Mouse (Mus musculus): ENCODE data around the gene Impad1. TPM values are rescaled to one million over a fixed set of nuclear protein-coding genes. Genes with fewer than 3 reads are reported as not detected.

The Impad1 gene
- 25.1 and 25.6 TPM in 2 replicates for polyA plus RNA-seq (2015; fragmentation: Nextera tagmentation; extraction: Ambion mirVana)

GRCm38 (mm10) chr4:4792992-4793834 lies at the start of gene Impad1:
Gene Impad1 (minus strand): TSS chr4:4793355.
- Histone ChIP-seq H3K4me3 (peak within 1 kb of the TSS; percentile 86), H3K9me3 (no peaks in the 10 kb centered on the region), H3K4me2 (peak within 1 kb of the TSS; percentile 82), H3K27ac (replicated peaks) (peak within 1 kb of the TSS; percentile 85), H3K4me1 (peaks cover 18% of the 10 kb centered on the region), H3K27me3 (replicated peaks) (no peaks in the 10 kb centered on the region), H3K36me3 (peaks cover 4% of the 10 kb centered on the region), H3K9ac (peak within 1 kb of the TSS; percentile 95)
- WGBS: under 1% methylated on average over 48 of the region's 48 CpGs
- peak; percentile 92 for ATAC-seq (ENCODE audit: extremely low read depth, insufficient number of reproducible peaks, low FRiP score, low TSS enrichment)

- Histone ChIP-seq H3K9ac (no peak overlapping the region), H3K4me1 (no peaks in the 10 kb centered on the region), H3K27me3 (replicated peaks) (no peaks in the 10 kb centered on the region), H3K4me2 (no peak overlapping the region), H3K4me3 (no peak overlapping the region), H3K36me3 (no peaks in the 10 kb centered on the region), H3K27ac (replicated peaks) (no peak overlapping the region), H3K9me3 (no peaks in the 10 kb centered on the region)
- no peak for ATAC-seq (ENCODE audit: extremely low read depth, insufficient number of reproducible peaks, low FRiP score, low TSS enrichment)
- WGBS: 29% methylated on average over 1 of the region's 1 CpGs
Measured at GRCm38 (mm10) chr4:4840145-4840544, 47.0 kb upstream of the Impad1 start.

- H3K27me3 ChIP-seq (replicated peaks): no peaks in the 10 kb centered on the region
- 62% methylated on average over 5 of the region's 5 CpGs for WGBS
- H3K4me1 ChIP-seq: no peaks in the 10 kb centered on the region
- H3K9ac ChIP-seq: no peak overlapping the region
- no peak overlapping the region for H3K4me2 ChIP-seq
- no peak overlapping the region for H3K4me3 ChIP-seq
- H3K27ac ChIP-seq (replicated peaks): no peak overlapping the region
- no peak for ATAC-seq (ENCODE audit: extremely low read depth, insufficient number of reproducible peaks, low FRiP score, low TSS enrichment)
- H3K36me3 ChIP-seq: no peaks in the 10 kb centered on the region
- H3K9me3 ChIP-seq: no peaks in the 10 kb centered on the region
Measured at GRCm38 (mm10) chr4:4833789-4834295, 40.7 kb upstream of the Impad1 start.

- H3K4me2 ChIP-seq: no peak overlapping the region
- H3K27ac ChIP-seq (replicated peaks): no peak overlapping the region
- ATAC-seq (ENCODE audit: extremely low read depth, insufficient number of reproducible peaks, low FRiP score, low TSS enrichment): no peak
- no peaks in the 10 kb centered on the region for H3K4me1 ChIP-seq
- no peaks in the 10 kb centered on the region for H3K27me3 ChIP-seq (replicated peaks)
- H3K9me3 ChIP-seq: no peaks in the 10 kb centered on the region
- no peak overlapping the region for H3K4me3 ChIP-seq
- no peak overlapping the region for H3K9ac ChIP-seq
- 64% methylated on average over 2 of the region's 2 CpGs for WGBS
- H3K36me3 ChIP-seq: no peaks in the 10 kb centered on the region
Measured at GRCm38 (mm10) chr4:4828131-4828530, 35.0 kb upstream of the Impad1 start.

GRCm38 (mm10) chr4:4822119-4822518 lies 29.0 kb upstream of the Impad1 start:
- no peak overlapping the region for H3K27ac ChIP-seq (replicated peaks)
- no peaks in the 10 kb centered on the region for H3K4me1 ChIP-seq
- H3K36me3 ChIP-seq: no peaks in the 10 kb centered on the region
- H3K9ac ChIP-seq: no peak overlapping the region
- H3K4me2 ChIP-seq: no peak overlapping the region
- no peaks in the 10 kb centered on the region for H3K9me3 ChIP-seq
- ATAC-seq (ENCODE audit: extremely low read depth, insufficient number of reproducible peaks, low FRiP score, low TSS enrichment): no peak
- no peak overlapping the region for H3K4me3 ChIP-seq
- H3K27me3 ChIP-seq (replicated peaks): no peaks in the 10 kb centered on the region
- 57% methylated on average over 1 of the region's 1 CpGs for WGBS

- WGBS: 2% methylated on average over 61 of the region's 61 CpGs
- H3K4me3 ChIP-seq: peak overlapping the region; percentile 86
- H3K9ac ChIP-seq: peak overlapping the region; percentile 95
- H3K9me3 ChIP-seq: no peaks in the 10 kb centered on the region
- H3K36me3 ChIP-seq: peaks cover 12% of the 10 kb centered on the region
- peak; percentile 32 for ATAC-seq (ENCODE audit: extremely low read depth, insufficient number of reproducible peaks, low FRiP score, low TSS enrichment)
- peak overlapping the region; percentile 85 for H3K27ac ChIP-seq (replicated peaks)
- peak overlapping the region; percentile 82 for H3K4me2 ChIP-seq
- no peaks in the 10 kb centered on the region for H3K27me3 ChIP-seq (replicated peaks)
- H3K4me1 ChIP-seq: peaks cover 18% of the 10 kb centered on the region
Measured at GRCm38 (mm10) chr4:4792141-4792991, 789 bp downstream of the Impad1 start.

GRCm38 (mm10) chr4:4791180-4791579 lies 2.0 kb downstream of the Impad1 start:
- Histone ChIP-seq H3K36me3 (peaks cover 16% of the 10 kb centered on the region), H3K4me3 (peak overlapping the region; percentile 86), H3K27ac (replicated peaks) (no peak overlapping the region), H3K4me2 (peak overlapping the region; percentile 82), H3K27me3 (replicated peaks) (no peaks in the 10 kb centered on the region), H3K9ac (peak overlapping the region; percentile 95; the same call in 1 of the 2 replicates), H3K4me1 (peaks cover 18% of the 10 kb centered on the region), H3K9me3 (no peaks in the 10 kb centered on the region)
- no peak for ATAC-seq (ENCODE audit: extremely low read depth, insufficient number of reproducible peaks, low FRiP score, low TSS enrichment)
- 90% methylated on average over 1 of the region's 1 CpGs for WGBS

GRCm38 (mm10) chr4:4785169-4785568 lies 8.0 kb downstream of the Impad1 start:
- WGBS: 92% methylated on average over 2 of the region's 2 CpGs
- Histone ChIP-seq H3K36me3 (peaks cover 38% of the 10 kb centered on the region), H3K4me1 (no peaks in the 10 kb centered on the region), H3K4me3 (no peak overlapping the region), H3K4me2 (no peak overlapping the region), H3K27ac (replicated peaks) (no peak overlapping the region), H3K9me3 (0 out of 2 replicates have a peak, but pooled peaks cover 9% of the 10 kb centered on the region), H3K9ac (no peak overlapping the region), H3K27me3 (replicated peaks) (no peaks in the 10 kb centered on the region)
- ATAC-seq (ENCODE audit: extremely low read depth, insufficient number of reproducible peaks, low FRiP score, low TSS enrichment): no peak

- no peaks in the 10 kb centered on the region for H3K4me1 ChIP-seq
- H3K27me3 ChIP-seq (replicated peaks): no peaks in the 10 kb centered on the region
- H3K4me2 ChIP-seq: no peak overlapping the region
- H3K4me3 ChIP-seq: no peak overlapping the region
- H3K9me3 ChIP-seq: 0 out of 2 replicates have a peak, but pooled peaks cover 9% of the 10 kb centered on the region
- no peak for ATAC-seq (ENCODE audit: extremely low read depth, insufficient number of reproducible peaks, low FRiP score, low TSS enrichment)
- WGBS: 46% methylated on average over 1 of the region's 1 CpGs
- H3K27ac ChIP-seq (replicated peaks): no peak overlapping the region
- H3K36me3 ChIP-seq: peaks cover 34% of the 10 kb centered on the region
- H3K9ac ChIP-seq: no peak overlapping the region
Measured at GRCm38 (mm10) chr4:4784305-4784704, 8.8 kb downstream of the Impad1 start.

GRCm38 (mm10) chr4:4783686-4783957 lies 9.5 kb downstream of the Impad1 start:
- Histone ChIP-seq H3K9me3 (0 out of 2 replicates have a peak, but pooled peaks cover 9% of the 10 kb centered on the region), H3K4me3 (no peak overlapping the region), H3K27me3 (replicated peaks) (no peaks in the 10 kb centered on the region), H3K4me1 (no peaks in the 10 kb centered on the region), H3K27ac (replicated peaks) (no peak overlapping the region), H3K36me3 (peaks cover 34% of the 10 kb centered on the region), H3K9ac (no peak overlapping the region), H3K4me2 (no peak overlapping the region)
- ATAC-seq (ENCODE audit: extremely low read depth, insufficient number of reproducible peaks, low FRiP score, low TSS enrichment): no peak

- Histone ChIP-seq H3K4me3 (no peak overlapping the region), H3K4me2 (no peak overlapping the region), H3K36me3 (peaks cover 34% of the 10 kb centered on the region), H3K27ac (replicated peaks) (no peak overlapping the region), H3K4me1 (no peaks in the 10 kb centered on the region), H3K9ac (no peak overlapping the region), H3K27me3 (replicated peaks) (no peaks in the 10 kb centered on the region), H3K9me3 (0 out of 2 replicates have a peak, but pooled peaks cover 9% of the 10 kb centered on the region)
- no peak for ATAC-seq (ENCODE audit: extremely low read depth, insufficient number of reproducible peaks, low FRiP score, low TSS enrichment)
- 91% methylated on average over 4 of the region's 4 CpGs for WGBS
Measured at GRCm38 (mm10) chr4:4782882-4783685, 10.1 kb downstream of the Impad1 start.

Measured in heart, embryonic 13.5 days (tissue).